Mouse (Mus musculus) forebrain, embryonic 12.5 days (tissue): ENCODE results near the gene Mnat1. TPM values are rescaled to one million over a fixed set of nuclear protein-coding genes. Genes with fewer than 3 reads are reported as not detected.
"Not testable (repeated sequence)": the region's sequence is repeated elsewhere in the genome, so short reads cannot be mapped to it uniquely, and the experiment has no call there.

Experiments used
- ATAC-seq: fragments of 200-750 bp; cut with Nextera tagmentation; 2 replicates; pipeline ENCODE4 v1.8.0; 2017; ENCODE audit warnings: moderate TSS enrichment; ENCODE audit not compliant: low FRiP score
- H3K27ac ChIP-seq: fragments of 300-500 bp; sonication (generic); 2 replicates; pipeline ENCODE4 v1.5.1; 2016; ENCODE audit warnings: mild to moderate bottlenecking
- H3K27me3 ChIP-seq: fragments of 300-500 bp; sonication (generic); 2 replicates; pipeline ENCODE4 v1.6.1; 2016; ENCODE audit warnings: mild to moderate bottlenecking
- H3K36me3 ChIP-seq: fragments of 300-500 bp; sonication (generic); replicated peaks from 2 replicates; pipeline ENCODE4 v1.6.1; 2016; ENCODE audit warnings: mild to moderate bottlenecking
- H3K4me1 ChIP-seq: fragments of 300-500 bp; sonication (generic); 2 replicates; pipeline ENCODE4 v1.6.1; 2016
- H3K4me2 ChIP-seq: fragments of 300-500 bp; sonication (generic); 2 replicates; pipeline ENCODE4 v1.6.1; 2016; ENCODE audit warnings: mild to moderate bottlenecking, moderate library complexity
- H3K4me3 ChIP-seq: fragments of 300-500 bp; sonication (generic); replicated peaks from 2 replicates; pipeline ENCODE4 v1.5.1; 2016; ENCODE audit warnings: mild to moderate bottlenecking
- H3K9ac ChIP-seq: fragments of 300-500 bp; sonication (generic); 2 replicates; pipeline ENCODE4 v1.6.1; 2016; ENCODE audit warnings: mild to moderate bottlenecking
- H3K9me3 ChIP-seq: fragments of 300-500 bp; sonication (generic); 2 replicates; pipeline ENCODE4 v1.6.1; 2016
- WGBS: fragments of 180-500 bp; shearing (Covaris S2); methylation state at CpG from one replicate; pipeline ENCODE4 v1.1.7; 2016; 5-methylcytosine and 5-hydroxymethylcytosine counted together
- polyA plus RNA-seq: library from polyadenylated mRNA; unstranded; fragments of >200 nt; fragmentation: Nextera tagmentation; extraction: Ambion mirVana; gene quantifications from 2 replicates; pipeline ENCODE4 v1.2.1, GENCODE M21; 2016

Gene Mnat1
- polyA plus RNA-seq = 26.7 and 28.3 TPM in 2 replicates

DNA sequence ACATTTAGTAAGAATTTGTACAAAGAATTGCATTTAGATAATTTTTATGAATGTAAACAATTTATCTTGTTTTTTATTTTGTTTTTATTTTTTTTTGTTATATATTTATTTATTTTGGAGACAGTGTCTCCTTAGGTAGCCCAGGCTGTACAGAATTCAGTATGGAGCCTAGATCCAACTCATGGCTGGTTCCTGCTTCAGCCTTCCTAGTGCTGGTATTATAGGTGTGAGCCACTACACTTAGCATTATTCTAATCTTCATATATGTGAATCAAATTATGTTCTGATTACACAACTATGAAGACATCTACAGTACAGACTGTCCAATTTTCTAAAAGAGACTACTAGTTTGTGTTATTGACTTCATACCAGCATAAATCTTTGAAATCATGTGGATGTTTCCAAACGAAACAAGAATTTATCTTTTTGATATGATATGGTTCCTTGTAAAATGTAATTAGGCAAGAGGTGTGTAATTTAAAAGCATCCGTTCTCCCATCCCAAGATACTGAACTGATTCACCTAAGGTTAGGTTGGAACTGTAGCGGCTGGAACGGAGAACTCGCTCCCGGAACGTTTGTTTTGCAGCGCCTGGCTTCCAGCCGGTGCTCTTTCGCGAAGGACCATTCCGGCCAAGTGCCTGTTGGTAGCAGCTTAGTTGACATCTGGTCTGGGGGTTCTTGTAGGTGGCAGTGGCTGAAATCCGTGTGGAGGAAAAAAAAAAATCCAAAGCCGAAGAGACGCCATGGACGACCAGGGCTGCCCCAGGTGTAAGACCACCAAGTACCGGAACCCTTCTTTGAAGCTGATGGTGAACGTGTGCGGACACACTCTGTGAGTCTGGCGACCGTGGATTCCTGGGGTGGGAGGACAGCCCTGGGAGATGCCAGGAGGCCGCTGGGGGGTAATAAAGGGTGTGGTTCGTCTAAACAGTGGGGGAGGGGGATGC, at the start of gene Mnat1:
Mnat1 (plus strand) TSS at position 625 of the 949 bp plus-strand sequence.
- WGBS = 2% methylated on average over 23 of the region's 23 CpGs
- H3K27ac ChIP-seq = no peak within 1 kb of the TSS; the same call in 1 of the 2 replicates
- ATAC-seq = peak; percentile 81

DNA sequence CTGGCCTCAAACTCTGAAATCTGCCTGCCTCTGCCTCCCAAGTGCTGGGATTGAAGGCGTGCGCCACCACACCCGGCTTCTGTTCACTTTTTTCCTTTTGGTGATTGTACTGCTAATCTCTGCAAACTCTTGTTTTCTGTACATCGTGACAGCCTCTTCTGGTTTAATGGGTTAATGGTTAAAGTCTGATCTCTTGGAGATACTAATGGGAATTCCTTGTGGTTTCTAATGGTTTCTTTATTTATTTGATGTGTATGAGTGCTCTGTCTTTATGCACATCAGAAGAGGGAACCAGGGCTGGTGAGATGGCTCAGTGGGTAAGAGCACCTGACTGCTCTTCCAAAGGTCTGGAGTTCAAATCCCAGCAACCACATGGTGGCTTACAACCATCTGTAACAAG, 41.7 kb upstream of the Mnat1 start:
- H3K4me3 ChIP-seq, H3K27ac ChIP-seq, H3K4me2 ChIP-seq, H3K4me1 ChIP-seq, ATAC-seq, H3K9me3 ChIP-seq, H3K9ac ChIP-seq, H3K36me3 ChIP-seq, H3K27me3 ChIP-seq: not testable (repeated sequence)
- WGBS = 88% methylated on average over 4 of the region's 4 CpGs

More for the DNA sequence above, at the start of gene Mnat1:
- H3K9ac ChIP-seq = peak within 1 kb of the TSS; percentile 72
- H3K4me3 ChIP-seq = peak within 1 kb of the TSS; percentile 73
- no peaks in the 10 kb centered on the region for H3K9me3 ChIP-seq
- peak within 1 kb of the TSS; percentile 64 for H3K4me2 ChIP-seq
- H3K4me1 ChIP-seq = peaks cover 13% of the 10 kb centered on the region
- H3K36me3 ChIP-seq = no peaks in the 10 kb centered on the region
- 0 out of 2 replicates have a peak, but pooled peaks cover 3% of the 10 kb centered on the region for H3K27me3 ChIP-seq

DNA sequence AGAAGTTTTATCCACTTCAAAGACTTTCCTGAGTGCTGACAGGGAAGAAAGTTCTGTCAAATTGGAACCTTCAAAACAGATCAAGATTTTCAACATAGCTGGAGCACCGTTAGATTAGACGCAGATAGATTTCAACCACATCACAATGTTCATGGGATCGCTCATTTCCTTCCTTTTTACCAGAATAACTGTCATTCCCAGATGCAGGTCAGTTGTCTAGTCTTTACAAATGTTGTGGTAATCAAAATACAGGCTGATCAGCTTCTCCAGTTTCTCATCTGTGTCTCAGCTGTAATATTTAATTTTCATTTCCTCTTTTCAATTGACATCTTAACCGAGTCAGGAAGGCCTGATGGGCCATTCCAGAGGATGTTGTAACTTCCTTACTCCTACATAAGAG, 39.7 kb upstream of the Mnat1 start:
- H3K27me3 ChIP-seq = no peaks in the 10 kb centered on the region
- WGBS = 83% methylated on average over 4 of the region's 4 CpGs
- no peak overlapping the region for H3K4me3 ChIP-seq
- H3K27ac ChIP-seq = no peak overlapping the region
- no peak overlapping the region for H3K9ac ChIP-seq
- H3K9me3 ChIP-seq = no peaks in the 10 kb centered on the region
- H3K36me3 ChIP-seq = no peaks in the 10 kb centered on the region
- H3K4me2 ChIP-seq = no peak overlapping the region
- no peak for ATAC-seq
- no peaks in the 10 kb centered on the region for H3K4me1 ChIP-seq

- H3K4me1 ChIP-seq = no peaks in the 10 kb centered on the region
- H3K27ac ChIP-seq = no peak overlapping the region
- WGBS = 22% methylated on average over 11 of the region's 11 CpGs
Measured at GRCm38 (mm10) chr12:73085739-73086630, 37.5 kb upstream of the Mnat1 start.

GRCm38 (mm10) chr12:73087086-73087485, 36.4 kb upstream of the Mnat1 start:
- no peak overlapping the region for H3K4me2 ChIP-seq
- WGBS = 89% methylated on average over 7 of the region's 7 CpGs
- no peak for ATAC-seq

More at GRCm38 (mm10) chr12:73085739-73086630, 37.5 kb upstream of the Mnat1 start:
- ATAC-seq = no peak
- Histone ChIP-seq H3K4me2 (no peak overlapping the region), H3K36me3 (no peaks in the 10 kb centered on the region), H3K4me3 (no peak overlapping the region), H3K9ac (no peak overlapping the region), H3K27me3 (no peaks in the 10 kb centered on the region), H3K9me3 (no peaks in the 10 kb centered on the region)

DNA sequence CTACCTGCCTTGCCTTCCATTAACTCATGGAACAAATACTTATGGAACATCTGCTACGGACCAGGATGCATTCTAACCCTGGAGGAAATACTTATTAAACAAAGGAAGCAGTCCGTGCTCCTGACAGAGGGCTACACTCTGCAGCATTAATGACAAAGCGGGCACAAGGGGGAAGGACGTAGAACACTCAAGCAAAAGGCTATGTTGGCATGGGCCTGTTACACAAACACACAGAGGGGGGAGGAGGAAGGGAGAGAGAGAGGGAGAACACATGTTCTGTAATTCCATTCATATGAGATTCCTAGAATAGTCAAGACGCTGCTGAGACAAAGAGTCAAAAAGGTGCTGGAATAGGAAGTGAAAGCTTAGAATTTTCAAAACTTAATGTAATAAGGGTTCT, 35.0 kb upstream of the Mnat1 start:
- Histone ChIP-seq H3K9me3 (no peaks in the 10 kb centered on the region), H3K4me2 (no peak overlapping the region), H3K27me3 (no peaks in the 10 kb centered on the region), H3K27ac (no peak overlapping the region), H3K4me1 (no peaks in the 10 kb centered on the region), H3K4me3 (no peak overlapping the region), H3K36me3 (no peaks in the 10 kb centered on the region), H3K9ac (no peak overlapping the region)
- WGBS = 78% methylated on average over 5 of the region's 5 CpGs
- ATAC-seq = no peak

More at GRCm38 (mm10) chr12:73087086-73087485, 36.4 kb upstream of the Mnat1 start:
- Histone ChIP-seq H3K27ac (no peak overlapping the region), H3K9ac (no peak overlapping the region), H3K36me3 (no peaks in the 10 kb centered on the region), H3K9me3 (no peaks in the 10 kb centered on the region), H3K27me3 (no peaks in the 10 kb centered on the region), H3K4me1 (no peaks in the 10 kb centered on the region), H3K4me3 (no peak overlapping the region)

- Histone ChIP-seq H3K36me3 (no peaks in the 10 kb centered on the region), H3K4me1 (no peaks in the 10 kb centered on the region), H3K9me3 (no peaks in the 10 kb centered on the region), H3K27me3 (no peaks in the 10 kb centered on the region), H3K4me2 (no peak overlapping the region), H3K9ac (no peak overlapping the region), H3K27ac (no peak overlapping the region), H3K4me3 (no peak overlapping the region)
- ATAC-seq = no peak
- WGBS = 68% methylated on average over 5 of the region's 5 CpGs
Measured at GRCm38 (mm10) chr12:73088911-73089310, 34.6 kb upstream of the Mnat1 start.

- WGBS = 80% methylated on average over 7 of the region's 7 CpGs
- Histone ChIP-seq H3K4me3 (no peak overlapping the region), H3K27ac (no peak overlapping the region), H3K9me3 (no peaks in the 10 kb centered on the region), H3K27me3 (no peaks in the 10 kb centered on the region), H3K4me1 (no peaks in the 10 kb centered on the region), H3K9ac (no peak overlapping the region), H3K4me2 (no peak overlapping the region), H3K36me3 (no peaks in the 10 kb centered on the region)
- no peak for ATAC-seq
Measured at GRCm38 (mm10) chr12:73090672-73091335, 32.7 kb upstream of the Mnat1 start.

DNA sequence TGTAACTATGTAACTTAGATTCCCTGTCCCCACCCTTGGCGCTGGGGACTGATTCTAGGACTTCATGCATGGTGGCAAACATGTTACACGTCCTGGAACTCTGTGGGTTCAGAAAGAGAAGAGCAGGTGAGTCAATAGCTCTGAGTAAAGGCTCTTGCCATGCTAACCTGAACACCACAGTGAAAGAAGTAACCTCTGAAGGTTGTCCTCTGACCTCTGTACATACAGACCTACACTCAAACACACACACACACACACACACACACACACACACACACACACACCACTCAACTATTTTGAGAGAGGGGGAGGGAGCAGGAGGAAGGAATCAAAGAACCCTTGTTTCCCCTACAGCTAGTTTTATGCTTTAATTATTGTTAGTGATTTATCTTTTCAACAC, 29.3 kb upstream of the Mnat1 start:
- no peak overlapping the region for H3K9ac ChIP-seq
- H3K27me3 ChIP-seq = no peaks in the 10 kb centered on the region
- H3K4me1 ChIP-seq = no peaks in the 10 kb centered on the region
- 81% methylated on average over 2 of the region's 2 CpGs for WGBS
- H3K36me3 ChIP-seq = no peaks in the 10 kb centered on the region
- no peak overlapping the region for H3K4me2 ChIP-seq
- no peak for ATAC-seq
- H3K27ac ChIP-seq = no peak overlapping the region
- H3K4me3 ChIP-seq = no peak overlapping the region
- H3K9me3 ChIP-seq = no peaks in the 10 kb centered on the region

- Histone ChIP-seq H3K4me1 (no peaks in the 10 kb centered on the region), H3K36me3 (no peaks in the 10 kb centered on the region), H3K4me3 (no peak overlapping the region), H3K4me2 (no peak overlapping the region), H3K27me3 (no peaks in the 10 kb centered on the region), H3K9ac (no peak overlapping the region), H3K9me3 (no peaks in the 10 kb centered on the region), H3K27ac (no peak overlapping the region)
- WGBS = 44% methylated on average over 2 of the region's 2 CpGs
- ATAC-seq = no peak
Measured at GRCm38 (mm10) chr12:73094605-73095004, 28.9 kb upstream of the Mnat1 start.

DNA sequence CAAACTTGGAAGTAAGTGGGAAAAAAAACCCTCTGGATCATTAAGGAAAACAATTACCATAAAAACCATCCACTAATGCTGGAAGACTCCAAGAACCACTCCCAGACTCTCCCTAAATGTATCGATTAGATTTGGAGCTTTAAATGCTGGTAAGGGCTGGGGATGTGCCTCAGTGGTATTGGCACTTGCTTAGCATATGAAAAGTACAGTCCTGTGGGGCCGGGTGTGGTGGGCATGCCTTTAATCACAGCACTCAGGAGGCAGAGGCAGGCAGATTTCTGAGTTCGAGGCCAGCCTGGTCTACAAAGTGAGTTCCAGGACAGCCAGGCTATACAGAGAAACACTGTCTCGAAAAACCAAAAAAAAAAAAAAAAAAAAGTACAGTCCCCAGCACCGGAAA, 27.3 kb upstream of the Mnat1 start:
- H3K9ac ChIP-seq, H3K4me3 ChIP-seq, H3K27ac ChIP-seq, H3K36me3 ChIP-seq, H3K27me3 ChIP-seq, H3K9me3 ChIP-seq, H3K4me2 ChIP-seq, H3K4me1 ChIP-seq, ATAC-seq: not testable (repeated sequence)
- WGBS = 96% methylated on average over 5 of the region's 5 CpGs

DNA sequence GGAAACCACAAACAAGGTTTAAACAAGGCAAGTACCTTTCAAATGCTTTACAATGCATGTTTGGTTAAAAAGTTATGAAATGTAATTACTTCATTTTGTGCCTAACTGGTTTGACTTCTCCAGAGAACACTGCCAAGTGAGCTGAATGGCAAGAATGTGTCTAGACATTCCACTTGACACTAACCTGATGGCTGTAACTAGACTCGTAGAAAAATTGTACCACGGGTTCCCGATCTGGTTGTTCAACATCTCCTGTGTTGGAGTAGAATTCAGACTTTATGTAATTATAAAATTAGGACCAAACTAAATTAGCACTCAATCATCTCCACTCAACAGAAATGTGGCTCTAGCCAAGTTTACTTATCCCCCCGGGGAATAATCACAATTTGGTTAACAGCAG, 24.9 kb upstream of the Mnat1 start:
- Histone ChIP-seq H3K9me3 (no peaks in the 10 kb centered on the region), H3K4me1 (no peaks in the 10 kb centered on the region), H3K27me3 (no peaks in the 10 kb centered on the region), H3K36me3 (peaks cover 9% of the 10 kb centered on the region), H3K27ac (no peak overlapping the region), H3K4me3 (no peak overlapping the region), H3K4me2 (no peak overlapping the region), H3K9ac (no peak overlapping the region)
- WGBS = 90% methylated on average over 4 of the region's 4 CpGs
- no peak for ATAC-seq
